Mouse (Mus musculus) stomach, postnatal 0 days (tissue): ENCODE results near the gene Ddx10. TPM values are rescaled to one million over a fixed set of nuclear protein-coding genes. Genes with fewer than 3 reads are reported as not detected.

Source experiments
- ATAC-seq: fragments of 200-750 bp; cut with Nextera tagmentation; 2 replicates; pipeline ENCODE4 v1.8.0; 2017; ENCODE audit not compliant: low FRiP score, low TSS enrichment
- DNase-seq: peaks from one replicate; pipeline ENCODE4 v3.0.0-alpha.2; 2016; ENCODE audit warnings: low spot score
- H3K27ac ChIP-seq: fragments of 300-500 bp; sonication (generic); replicated peaks from 2 replicates; pipeline ENCODE4 v1.5.1; 2014; ENCODE audit warnings: mild to moderate bottlenecking, control low read depth
- H3K27me3 ChIP-seq: fragments of 300-500 bp; sonication (generic); 2 replicates; pipeline ENCODE4 v1.6.1; 2014; ENCODE audit warnings: low read length; ENCODE audit not compliant: control insufficient read depth, insufficient read depth
- H3K36me3 ChIP-seq: fragments of 300-500 bp; sonication (generic); 2 replicates; pipeline ENCODE4 v1.6.1; 2014; ENCODE audit warnings: low read length, mixed read lengths; ENCODE audit not compliant: control insufficient read depth, insufficient read depth
- H3K4me1 ChIP-seq: fragments of 300-500 bp; sonication (generic); replicated peaks from 2 replicates; pipeline ENCODE4 v1.6.1; 2014; ENCODE audit warnings: antibody characterized with exemption; ENCODE audit not compliant: control insufficient read depth, insufficient read depth
- H3K4me2 ChIP-seq: fragments of 300-500 bp; sonication (generic); replicated peaks from 2 replicates; pipeline ENCODE4 v1.6.1; 2014; ENCODE audit warnings: low read depth, mild to moderate bottlenecking, control low read depth, moderate library complexity
- H3K4me3 ChIP-seq: fragments of 300-500 bp; sonication (generic); 2 replicates; pipeline ENCODE4 v1.5.1; 2014; ENCODE audit warnings: low read depth, low read length, control low read depth
- H3K9ac ChIP-seq: fragments of 300-500 bp; sonication (generic); 2 replicates; pipeline ENCODE4 v1.6.1; 2014; ENCODE audit warnings: mild to moderate bottlenecking, low read length, control low read depth, mixed read lengths
- H3K9me3 ChIP-seq: fragments of 300-500 bp; sonication (generic); 2 replicates; pipeline ENCODE4 v1.6.1; 2016; ENCODE audit warnings: low read length; ENCODE audit not compliant: control insufficient read depth
- CTCF ChIP-seq: IDR thresholded peaks from 2 replicates; pipeline ENCODE4 v1.5.1; 2016; ENCODE audit warnings: antibody characterized with exemption, low read depth, mild to moderate bottlenecking, moderate library complexity
- EP300 ChIP-seq: optimal IDR thresholded peaks from 2 replicates; pipeline ENCODE3; 2016; ENCODE audit warnings: antibody characterized with exemption
- WGBS: fragments of 180-500 bp; shearing (Covaris S2); extraction: QIAGEN DNeasy Blood & Tissue Kit; methylation state at CpG from one replicate; pipeline ENCODE4 v1.1.7; 2014; 5-methylcytosine and 5-hydroxymethylcytosine counted together
- polyA plus RNA-seq: library from polyadenylated mRNA; unstranded; fragments of >200 nt; fragmentation: Nextera tagmentation; extraction: Ambion mirVana; gene quantifications from 2 replicates; pipeline ENCODE4 v1.2.1, GENCODE M21; 2015

Ddx10 gene
- polyA plus RNA-seq, 1 experiment from 2014 or later: 13.9 TPM

GRCm38 (mm10) chr9:53247516-53247915 lies 337 bp downstream of the Ddx10 start:
- peak overlapping the region; percentile 79 for H3K9ac ChIP-seq
- DNase-seq (no peak), ATAC-seq (peak; percentile 30)
- H3K4me3 ChIP-seq: peak overlapping the region; percentile 88
- H3K9me3 ChIP-seq: no peaks in the 10 kb centered on the region
- H3K27ac ChIP-seq: 0 out of 2 replicates have a peak overlapping the region, but pooled peaks have one; percentile 13
- WGBS: under 1% methylated on average over 22 of the region's 23 CpGs
- H3K4me2 ChIP-seq: peak overlapping the region; percentile 94
- peaks cover 3% of the 10 kb centered on the region for H3K4me1 ChIP-seq
- no peaks in the 10 kb centered on the region for H3K36me3 ChIP-seq
- TF ChIP-seq CTCF: no peak
- no peak for TF ChIP-seq EP300
- no peaks in the 10 kb centered on the region for H3K27me3 ChIP-seq

DNA sequence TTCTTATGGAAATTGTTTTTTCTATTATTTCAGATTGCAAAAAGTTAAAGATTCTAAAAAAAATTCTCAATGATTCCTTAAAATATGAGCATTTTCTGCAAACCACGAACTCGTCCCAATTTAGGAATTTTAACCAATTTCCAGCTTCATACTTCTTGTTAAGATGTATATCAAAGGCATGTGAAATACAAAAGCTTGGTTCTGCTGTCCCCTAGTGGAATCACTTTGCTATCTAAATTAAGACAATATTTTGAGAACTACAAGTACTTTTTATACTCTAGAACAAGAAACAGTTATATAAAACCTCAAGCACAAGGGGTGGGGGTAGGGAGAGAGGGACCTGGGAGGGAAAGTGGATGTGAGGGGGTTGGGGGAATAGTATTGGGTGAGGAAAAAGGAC lies 29.7 kb downstream of the Ddx10 start:
- Histone ChIP-seq H3K9me3 (no peaks in the 10 kb centered on the region), H3K9ac (no peak overlapping the region), H3K4me1 (no peaks in the 10 kb centered on the region), H3K27ac (no peak overlapping the region), H3K27me3 (no peaks in the 10 kb centered on the region), H3K4me2 (no peak overlapping the region), H3K36me3 (peaks cover 2% of the 10 kb centered on the region; the same call in 1 of the 2 replicates), H3K4me3 (no peak overlapping the region)
- DNase-seq (no peak), ATAC-seq (no peak)
- TF ChIP-seq EP300 (no peak), CTCF (peak; percentile 71)
- 62% methylated on average over 2 of the region's 2 CpGs for WGBS

- ATAC-seq: no peak
- TF ChIP-seq EP300 (no peak), CTCF (no peak)
- H3K27ac ChIP-seq: no peak overlapping the region
- no peak overlapping the region for H3K9ac ChIP-seq
- H3K4me1 ChIP-seq: no peaks in the 10 kb centered on the region
- WGBS: 76% methylated on average over 4 of the region's 4 CpGs
- H3K9me3 ChIP-seq: no peaks in the 10 kb centered on the region
- H3K4me3 ChIP-seq: no peak overlapping the region
- no peak for DNase-seq
- H3K4me2 ChIP-seq: no peak overlapping the region
- no peaks in the 10 kb centered on the region for H3K36me3 ChIP-seq
- no peaks in the 10 kb centered on the region for H3K27me3 ChIP-seq
These were observed 39.6 kb downstream of the Ddx10 start for GRCm38 (mm10) chr9:53208283-53208682.

- no peak for TF ChIP-seq EP300
- TF ChIP-seq CTCF: no peak
- 77% methylated on average over 2 of the region's 2 CpGs for WGBS
- Histone ChIP-seq H3K4me2 (no peak overlapping the region), H3K9me3 (no peaks in the 10 kb centered on the region), H3K27ac (no peak overlapping the region), H3K36me3 (no peaks in the 10 kb centered on the region), H3K9ac (no peak overlapping the region), H3K4me1 (no peaks in the 10 kb centered on the region), H3K27me3 (no peaks in the 10 kb centered on the region), H3K4me3 (no peak overlapping the region)
- no peak for DNase-seq
- ATAC-seq: no peak
These were observed 73.3 kb downstream of the Ddx10 start for GRCm38 (mm10) chr9:53174590-53174989.

DNA sequence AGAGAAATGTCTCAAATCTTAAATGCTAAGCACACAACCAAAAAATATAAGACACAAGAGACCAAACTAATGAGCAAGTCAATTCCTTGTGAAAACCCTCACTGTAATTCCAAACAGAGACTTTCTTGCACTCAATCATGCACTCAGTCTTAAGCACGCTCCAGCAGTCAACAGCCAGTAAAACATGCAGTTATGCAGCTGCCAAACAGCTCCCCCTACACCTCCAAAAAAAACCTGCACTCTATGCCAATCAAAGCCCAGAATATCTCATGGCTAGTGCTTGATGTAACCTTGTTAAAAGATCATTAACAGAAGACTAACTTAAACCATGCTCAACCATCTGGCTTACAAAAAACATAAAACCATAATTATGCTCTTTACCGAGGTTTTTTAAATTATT lies 74.6 kb downstream of the Ddx10 start:
- ATAC-seq (no peak), DNase-seq (no peak)
- 53% methylated on average over 2 of the region's 2 CpGs for WGBS
- Histone ChIP-seq H3K9ac (no peak overlapping the region), H3K4me1 (no peaks in the 10 kb centered on the region), H3K27me3 (no peaks in the 10 kb centered on the region), H3K9me3 (no peaks in the 10 kb centered on the region), H3K4me3 (no peak overlapping the region), H3K27ac (no peak overlapping the region), H3K4me2 (no peak overlapping the region), H3K36me3 (no peaks in the 10 kb centered on the region)
- TF ChIP-seq CTCF (peak; percentile 47), EP300 (no peak)

DNA sequence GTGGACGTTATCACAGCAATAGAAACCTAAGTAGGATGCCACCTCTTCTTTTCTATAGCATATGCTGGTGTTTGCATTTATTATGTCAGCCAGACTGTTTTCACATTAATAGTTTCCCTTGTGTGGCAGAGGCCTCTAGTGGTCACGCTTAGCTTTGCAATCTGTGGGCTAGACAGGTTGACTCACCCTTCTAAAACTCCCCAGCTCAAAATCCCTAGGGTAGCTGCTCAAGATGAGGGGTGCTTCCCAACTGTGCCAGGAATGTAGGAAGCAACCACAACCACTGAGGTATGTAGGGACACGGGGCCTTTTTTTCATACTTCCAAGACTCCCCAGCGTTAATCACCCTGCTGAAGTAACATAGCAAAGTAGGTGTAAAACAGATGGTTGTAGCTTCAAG lies 103.6 kb downstream of the Ddx10 start:
- ATAC-seq: no peak
- no peaks in the 10 kb centered on the region for H3K4me1 ChIP-seq
- no peak overlapping the region for H3K9ac ChIP-seq
- H3K36me3 ChIP-seq: no peaks in the 10 kb centered on the region
- no peaks in the 10 kb centered on the region for H3K27me3 ChIP-seq
- H3K9me3 ChIP-seq: no peaks in the 10 kb centered on the region
- H3K4me2 ChIP-seq: no peak overlapping the region
- 29% methylated on average over 4 of the region's 4 CpGs for WGBS
- no peak overlapping the region for H3K27ac ChIP-seq
- peak; percentile 59 for DNase-seq
- TF ChIP-seq EP300: no peak
- TF ChIP-seq CTCF: peak; percentile 90
- H3K4me3 ChIP-seq: no peak overlapping the region
